Mouse (Mus musculus) cortical plate, adult 2 months (tissue): ENCODE data around the gene Chd4.

Experiments
- CTCF ChIP-seq: fragments of 200-500 bp; IDR thresholded peaks from 2 replicates; pipeline ENCODE4 v1.5.1; 2011; ENCODE audit warnings: mild to moderate bottlenecking, control low read depth, low read length; ENCODE audit not compliant: insufficient read depth; ENCODE audit errors: extremely low read depth
- POLR2A ChIP-seq: fragments of 200-500 bp; IDR thresholded peaks from 2 replicates; pipeline ENCODE4 v1.6.1; 2011; ENCODE audit warnings: mild to moderate bottlenecking, low read length, control low read depth; ENCODE audit not compliant: insufficient read depth; ENCODE audit errors: extremely low read depth

DNA sequence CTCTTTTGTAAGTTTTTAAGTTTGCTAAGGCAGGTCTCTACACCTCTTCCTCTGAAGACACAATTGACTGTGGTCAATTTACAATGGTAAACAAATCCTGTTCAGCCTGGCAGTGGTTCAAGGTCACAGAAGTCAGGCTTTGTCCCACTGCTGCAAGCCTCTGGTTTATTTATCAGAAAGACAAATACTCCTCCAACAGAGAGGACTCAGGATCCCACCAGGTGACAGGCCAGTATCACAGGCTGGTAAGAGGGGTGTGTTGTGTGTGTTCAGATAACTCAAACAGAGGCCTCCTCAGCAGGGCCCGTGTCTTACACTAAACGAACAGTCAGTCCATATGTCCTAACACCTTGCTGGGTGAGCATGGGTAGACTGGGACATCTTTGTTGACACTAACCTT is 76.7 kb downstream of the Chd4 start:
- TF ChIP-seq POLR2A (no peak), CTCF (no peak)
